Mouse (Mus musculus) MEL (cell line): ENCODE data around the gene Phb.

Source experiments
- CTCF ChIP-seq, 3 experiments: IDR thresholded peaks in 2 of 3; conservative IDR thresholded peaks in 1 of 3; 2 replicates each; pipeline ENCODE4 v1.5.1; 2011 to 2012; ENCODE audit warnings: low read length in 3 of 3, low read depth in 2 of 3, mild to moderate bottlenecking in 2 of 3, improper control_type of control experiment in 1 of 3, inconsistent platforms in 1 of 3, mixed read lengths in 1 of 3, moderate library complexity in 1 of 3; ENCODE audit not compliant: control insufficient read depth in 1 of 3, insufficient read depth in 1 of 3, poor library complexity in 1 of 3, severe bottlenecking in 1 of 3
- E2F4 ChIP-seq: IDR thresholded peaks from 2 replicates; pipeline ENCODE4 v1.6.1; 2011; ENCODE audit warnings: low read depth, low read length, improper control_type of control experiment, borderline replicate concordance
- JUND ChIP-seq: IDR thresholded peaks from 2 replicates; pipeline ENCODE4 v1.6.1; 2011; ENCODE audit warnings: low read depth, mild to moderate bottlenecking, improper control_type of control experiment, low read length
- MAZ ChIP-seq: IDR thresholded peaks from 2 replicates; pipeline ENCODE4 v1.6.1; 2012; ENCODE audit warnings: low read depth, mild to moderate bottlenecking, inconsistent platforms, low read length, improper control_type of control experiment
- MEF2A ChIP-seq: IDR thresholded peaks from 2 replicates; pipeline ENCODE4 v1.6.1; 2014; ENCODE audit warnings: low read depth, mild to moderate bottlenecking, inconsistent platforms, low read length, improper control_type of control experiment; ENCODE audit not compliant: poor library complexity, insufficient replicate concordance, severe bottlenecking; ENCODE audit errors: extremely low read depth
- POLR2A ChIP-seq, 2 experiments: IDR thresholded peaks; 2 replicates each; pipeline ENCODE4 v1.6.1; 2011 to 2012; ENCODE audit warnings: low read length in 2 of 2, mild to moderate bottlenecking in 2 of 2, control low read depth in 1 of 2, improper control_type of control experiment in 1 of 2, low read depth in 1 of 2, moderate library complexity in 1 of 2; ENCODE audit not compliant: control insufficient read depth in 1 of 2, insufficient read depth in 1 of 2, poor library complexity in 1 of 2
- RAD21 ChIP-seq: IDR thresholded peaks from 2 replicates; pipeline ENCODE4 v1.6.1; 2011; ENCODE audit warnings: mild to moderate bottlenecking, low read depth, low read length, improper control_type of control experiment
- RCOR1 ChIP-seq: IDR thresholded peaks from 2 replicates; pipeline ENCODE4 v1.6.1; 2012; ENCODE audit warnings: low read depth, mild to moderate bottlenecking, inconsistent platforms, low read length, improper control_type of control experiment

GRCm38 (mm10) chr11:95631301-95631700 is 35.5 kb upstream of the Phb start:
- TF ChIP-seq POLR2A (IDR thresholded peaks at IDR 0.05; ENCODE audit: control insufficient read depth in 1 of 2, insufficient read depth in 1 of 2, low read depth in 1 of 2, low read length in 2 of 2, poor library complexity in 1 of 2) = no peak
- TF ChIP-seq MAZ = no peak
- no peak for TF ChIP-seq CTCF (IDR thresholded peaks at IDR 0.05 in 2 of 3, conservative IDR thresholded peaks at IDR 0.05 in 1 of 3; ENCODE audit: control insufficient read depth in 1 of 3, insufficient read depth in 1 of 3, low read depth in 2 of 3, low read length in 3 of 3, poor library complexity in 1 of 3, severe bottlenecking in 1 of 3)
- TF ChIP-seq E2F4 = no peak
- no peak for TF ChIP-seq RAD21
- TF ChIP-seq MEF2A = no peak
- TF ChIP-seq RCOR1 = no peak
- TF ChIP-seq JUND = no peak
